19 mouse cellular contexts compared by ENCODE assay signal in the genomic region with DNA sequence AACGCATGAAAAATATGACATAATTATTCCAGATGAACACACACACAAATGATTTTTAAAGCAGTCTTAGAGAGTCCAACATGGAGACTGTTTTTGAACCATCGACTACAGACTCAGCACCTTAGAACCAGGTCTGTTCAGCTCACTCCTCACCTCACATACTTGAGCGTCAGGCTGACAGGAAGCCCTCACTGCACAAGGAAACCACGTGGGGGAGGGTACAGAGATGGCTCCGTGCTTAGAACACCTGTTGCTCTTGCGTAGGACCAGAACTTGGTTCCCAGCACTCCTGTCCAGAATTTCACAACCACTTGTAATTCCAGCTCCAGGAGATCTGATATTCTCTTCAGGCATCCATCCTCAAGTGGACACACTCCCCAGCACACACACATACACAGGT. TPM values are rescaled to one million over a fixed set of nuclear protein-coding genes. Genes with fewer than 3 reads are reported as not detected.
"Had no signal": no experiment of that assay in that cellular context is flagged by ENCODE, and none has a peak within 500 bp of the region (broad histone marks: within the 10 kb centered on the region; RNA-seq: fewer than 3 reads in every experiment).

No protein-coding gene starts in this region.

- DNase-seq: kidney, adult 8-10 months; kidney, postnatal 4 days; left cerebral cortex, postnatal 4 days; lung, adult 18-20 months; midbrain, embryonic 14.5 days; right cerebral cortex, postnatal 14 days had no signal

- H3K36me3 ChIP-seq: limb, embryonic 13.5 days; midbrain, embryonic 10.5 days; neural tube, embryonic 13.5 days; stomach, embryonic 15.5 days had no signal

- H3K9me3 ChIP-seq: limb, embryonic 13.5 days; midbrain, embryonic 10.5 days; neural tube, embryonic 13.5 days; stomach, embryonic 15.5 days had no signal

- H3K27ac ChIP-seq: kidney, postnatal 0 days; layer of hippocampus, adult 2 months; limb, embryonic 13.5 days; liver, embryonic 14.5 days; midbrain, embryonic 10.5 days; neural tube, embryonic 13.5 days; stomach, embryonic 15.5 days had no signal

- H3K4me2 ChIP-seq: limb, embryonic 13.5 days; neural tube, embryonic 13.5 days; stomach, embryonic 15.5 days had no signal

- H3K9ac ChIP-seq: limb, embryonic 13.5 days; liver, embryonic 14.5 days; neural tube, embryonic 13.5 days; stomach, embryonic 15.5 days had no signal

- H3K4me3 ChIP-seq: layer of hippocampus, adult 2 months; limb, embryonic 13.5 days; midbrain, embryonic 10.5 days; neural tube, embryonic 13.5 days; stomach, embryonic 15.5 days had no signal

- ATAC-seq: intestine, postnatal 0 days had no signal

RNA-seq across cellular contexts. Expression of gene Lrrc3c, which starts 3.1 kb away (rescaled TPM):
- polyA plus RNA-seq: intestine, postnatal 0 days; kidney, postnatal 0 days; limb, embryonic 13.5 days; liver, adult 2 months; liver, embryonic 14.5 days; lung, embryonic 16.5 days; midbrain, embryonic 10.5 days; midbrain, embryonic 14.5 days; neural tube, embryonic 13.5 days; spleen, adult 2 months; stomach, embryonic 15.5 days; testis, adult 2 months; urinary bladder, adult 2 months had no signal

RNA-seq across cellular contexts. Expression of gene Gm12355, which starts 30.4 kb away (rescaled TPM):
- polyA plus RNA-seq: liver, adult 2 months; spleen, adult 2 months had no signal

RNA-seq across cellular contexts. Expression of gene Gsdma3, which starts 31.1 kb away (rescaled TPM):
- polyA plus RNA-seq: intestine, postnatal 0 days; kidney, postnatal 0 days; limb, embryonic 13.5 days; liver, adult 2 months; liver, embryonic 14.5 days; lung, embryonic 16.5 days; midbrain, embryonic 10.5 days; midbrain, embryonic 14.5 days; neural tube, embryonic 13.5 days; spleen, adult 2 months; stomach, embryonic 15.5 days; urinary bladder, adult 2 months had no signal

RNA-seq across cellular contexts. Expression of gene Zpbp2, which starts 44.1 kb away (rescaled TPM):
- polyA plus RNA-seq: liver, adult 2 months; lung, embryonic 16.5 days; midbrain, embryonic 14.5 days; neural tube, embryonic 13.5 days had no signal
